ENCODE assay signal across 24 mouse cellular contexts in the genomic region with DNA sequence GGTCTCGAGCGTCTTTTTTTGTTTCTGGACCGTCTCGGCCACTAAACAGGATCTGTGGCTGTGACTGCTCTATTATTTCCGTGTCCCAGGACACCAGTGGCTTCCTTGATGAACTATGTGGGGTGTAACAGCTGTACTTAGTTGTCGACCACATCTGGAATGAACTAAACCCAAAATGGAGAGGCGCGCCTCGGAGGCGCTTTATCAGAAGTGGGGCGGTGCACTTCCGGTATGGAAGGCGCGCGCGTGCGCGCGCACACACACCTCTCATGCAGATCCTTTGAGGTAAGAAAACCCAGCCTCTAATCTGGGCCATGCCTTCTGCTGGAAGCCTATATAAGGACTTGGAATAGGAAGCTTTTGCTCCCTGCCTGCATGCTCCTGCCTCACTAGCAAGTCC. TPM values are rescaled to one million over a fixed set of nuclear protein-coding genes. Genes with fewer than 3 reads are reported as not detected.
DNase-seq lines count a peak whose midpoint lies in the region; ATAC-seq and TF ChIP-seq lines count a peak whose summit lies in the region.
"Had no signal": no experiment of that assay in that cellular context is flagged by ENCODE, and none has a peak within 500 bp of the region (broad histone marks: within the 10 kb centered on the region; RNA-seq: fewer than 3 reads in every experiment).

No protein-coding gene starts in this region.

- TF ChIP-seq CTCF in testis, adult 2 months (IDR thresholded peaks at IDR 0.05; ENCODE audit: control insufficient read depth, insufficient read depth, insufficient replicate concordance, low read depth, low read length): no peak

- TF ChIP-seq POLR2A in testis, adult 2 months (IDR thresholded peaks at IDR 0.05; ENCODE audit: control insufficient read depth, low read depth, low read length): no peak

- H3K4me1 ChIP-seq in testis, adult 2 months (ENCODE audit: control insufficient read depth, insufficient read depth, low read length): no peaks in the 10 kb centered on the region
- peaks cover 14% of the 10 kb centered on the region for H3K4me1 ChIP-seq in brown adipose tissue, adult 24 weeks (ENCODE audit: control insufficient read depth, insufficient read depth, insufficient read length, low read length)
- H3K4me1 ChIP-seq in hindbrain, embryonic 10.5 days (replicated peaks): peaks cover 55% of the 10 kb centered on the region
- H3K4me1 ChIP-seq: intestine, embryonic 15.5 days had no signal

- 94% methylated on average over 19 of the region's 19 CpGs for WGBS in hindbrain, embryonic 10.5 days

- no peaks in the 10 kb centered on the region for H3K36me3 ChIP-seq in testis, adult 2 months (ENCODE audit: control insufficient read depth, insufficient read depth, low read length)
- no peaks in the 10 kb centered on the region for H3K36me3 ChIP-seq in hindbrain, embryonic 10.5 days
- H3K36me3 ChIP-seq: embryonic facial prominence, embryonic 12.5 days; hindbrain, embryonic 13.5 days; intestine, embryonic 15.5 days had no signal

- H3K27me3 ChIP-seq in testis, adult 2 months (ENCODE audit: control insufficient read depth, insufficient read depth, low read length): no peaks in the 10 kb centered on the region
- H3K27me3 ChIP-seq in hindbrain, embryonic 10.5 days (ENCODE audit: insufficient read depth, poor library complexity, severe bottlenecking): peaks cover 45% of the 10 kb centered on the region
- H3K27me3 ChIP-seq: intestine, embryonic 15.5 days had no signal

- no peak for DNase-seq in testis, postnatal 14 days (ENCODE audit: low spot score)
- peak; percentile 87 for DNase-seq in MEL-GATA-1-ER (ENCODE audit: extremely low read depth, low read depth)
- no peak for DNase-seq in urinary bladder, adult 2 months (ENCODE audit: low spot score)
- DNase-seq in hindbrain, embryonic 10.5 days (ENCODE audit: low spot score): no peak
- DNase-seq: adrenal gland, postnatal 10 days; adrenal gland, postnatal 36 days; cerebellum, adult 18-20 months; cerebellum, adult 9-10 months; cerebellum, postnatal 14 days; forebrain, postnatal 0 days; gastrocnemius, adult 2 months; gastrocnemius, postnatal 14 days; heart, adult 2 months; kidney, adult 11 months; kidney, adult 8-10 months had no signal

- peak overlapping the region; percentile 37 for H3K4me3 ChIP-seq in testis, adult 2 months (ENCODE audit: control insufficient read depth, low read depth, low read length)
- H3K4me3 ChIP-seq in brown adipose tissue, adult 24 weeks (ENCODE audit: insufficient read depth, low read depth, low read length): peak overlapping the region; percentile 38
- no peak overlapping the region for H3K4me3 ChIP-seq in hindbrain, embryonic 10.5 days
- H3K4me3 ChIP-seq: embryonic facial prominence, embryonic 12.5 days; gastrocnemius, adult 2 months; heart, adult 2 months; hindbrain, embryonic 13.5 days; intestine, embryonic 15.5 days had no signal

- no peaks in the 10 kb centered on the region for H3K9me3 ChIP-seq in hindbrain, embryonic 10.5 days
- H3K9me3 ChIP-seq: embryonic facial prominence, embryonic 12.5 days; hindbrain, embryonic 13.5 days; intestine, embryonic 15.5 days had no signal

- no peak for ATAC-seq in cerebellum, adult (ENCODE audit: insufficient number of reproducible peaks, low FRiP score, low TSS enrichment)
- ATAC-seq: CD4-positive, CD25-positive, alpha-beta regulatory T cell, adult 4 months; forebrain, embryonic 14.5 days; forebrain, postnatal 0 days; hindbrain, embryonic 16.5 days; intestine, embryonic 15.5 days had no signal

- H3K27ac ChIP-seq in testis, adult 2 months (ENCODE audit: control insufficient read depth, insufficient read depth, low read depth, low read length): no peak overlapping the region
- no peak overlapping the region for H3K27ac ChIP-seq in brown adipose tissue, adult 24 weeks (replicated peaks; ENCODE audit: low read depth, low read length)
- H3K27ac ChIP-seq in hindbrain, embryonic 10.5 days: no peak overlapping the region
- H3K27ac ChIP-seq: embryonic facial prominence, embryonic 12.5 days; gastrocnemius, adult 2 months; heart, adult 2 months; hindbrain, embryonic 13.5 days; intestine, embryonic 15.5 days had no signal

RNA-seq across cellular contexts. Expression of gene Man1c1, which starts 37.7 kb away (rescaled TPM):
- 0.87 and 0.95 TPM in 2 replicates for polyA plus RNA-seq in testis, adult 2 months (2012; rRNA removed)
- polyA plus RNA-seq in brown adipose tissue, adult 24 weeks (2012; ENCODE audit: insufficient read depth, insufficient read length, missing spikeins): 2.5 and 2.6 TPM in 2 replicates
- 7.3 and 12.7 TPM in 2 replicates for polyA plus RNA-seq in urinary bladder, adult 2 months (2012; rRNA removed)
- polyA plus RNA-seq in hindbrain, embryonic 10.5 days (2016; fragmentation: Nextera tagmentation; extraction: Ambion mirVana): 3.7 and 4.1 TPM in 2 replicates
